Mouse (Mus musculus) layer of hippocampus, postnatal 36 days (tissue): Measurements from ENCODE around the gene Egln1. TPM values are rescaled to one million over a fixed set of nuclear protein-coding genes. Genes with fewer than 3 reads are reported as not detected.

Experiments used
- DNase-seq, 2 experiments: peaks; one replicate each; pipeline ENCODE4 v3.0.0; 2022
- total RNA-seq, 2 experiments: library from RNA; stranded (reverse); gene quantifications; 2 replicates each; pipeline ENCODE4 v1.2.3; 2021

Gene Egln1
- total RNA-seq, 2 experiments from 2014 or later: 62.5 to 63.4 TPM

GRCm38 (mm10) chr8:124898251-124898905 is 50.7 kb downstream of the Egln1 start:
- no peak for DNase-seq

DNA sequence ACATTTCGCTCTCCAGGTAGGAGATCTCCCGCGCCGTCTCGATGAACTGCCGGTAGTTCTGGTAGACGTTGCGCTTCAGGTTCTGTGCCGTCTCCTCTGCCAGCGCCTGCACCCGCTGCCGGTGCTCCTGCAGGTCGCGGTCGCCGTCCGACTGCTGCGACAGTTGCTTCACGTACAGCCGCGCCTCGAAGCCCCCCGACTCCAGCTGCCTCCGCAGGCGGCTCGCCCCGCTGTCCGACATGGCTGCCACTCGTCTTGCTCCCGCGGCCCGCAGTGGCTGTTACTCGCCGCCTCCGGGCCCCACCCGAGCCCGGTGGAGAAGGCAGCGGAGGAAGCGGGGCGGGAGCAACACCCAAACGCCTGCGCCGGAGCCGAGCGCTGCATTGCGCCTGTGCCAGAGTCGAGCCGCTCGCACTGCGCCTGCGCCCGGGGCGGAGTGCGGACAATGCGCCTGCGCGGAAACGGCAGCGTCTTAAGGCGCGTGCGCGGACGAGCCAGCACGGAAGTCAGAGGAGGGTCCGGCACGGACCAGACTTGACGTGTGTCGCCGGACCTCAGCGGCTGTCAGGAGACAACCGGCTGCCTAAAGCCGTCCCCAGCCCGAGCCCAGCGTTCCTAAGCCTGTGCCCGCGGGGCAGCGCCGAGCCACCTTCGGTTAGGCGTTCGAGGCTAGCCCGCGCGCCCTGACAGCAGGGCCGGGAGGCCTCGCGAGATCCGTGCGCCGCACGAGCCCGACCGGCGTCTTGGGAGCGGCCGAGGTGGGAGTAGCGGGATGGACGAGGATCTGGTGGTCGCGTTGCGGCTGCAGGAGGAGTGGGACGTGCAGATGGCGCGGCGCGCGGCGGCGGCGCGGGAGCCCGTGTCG is 51.5 kb downstream of the Egln1 start, which contains the start of the genes Exoc8 and Sprtn:
Gene Exoc8 (minus strand): TSS at position 320 of the 865 bp plus-strand sequence.
Gene Sprtn (plus strand): TSS at position 501 of the 865 bp plus-strand sequence.
- peak; percentile 98 to 99 for DNase-seq

DNA sequence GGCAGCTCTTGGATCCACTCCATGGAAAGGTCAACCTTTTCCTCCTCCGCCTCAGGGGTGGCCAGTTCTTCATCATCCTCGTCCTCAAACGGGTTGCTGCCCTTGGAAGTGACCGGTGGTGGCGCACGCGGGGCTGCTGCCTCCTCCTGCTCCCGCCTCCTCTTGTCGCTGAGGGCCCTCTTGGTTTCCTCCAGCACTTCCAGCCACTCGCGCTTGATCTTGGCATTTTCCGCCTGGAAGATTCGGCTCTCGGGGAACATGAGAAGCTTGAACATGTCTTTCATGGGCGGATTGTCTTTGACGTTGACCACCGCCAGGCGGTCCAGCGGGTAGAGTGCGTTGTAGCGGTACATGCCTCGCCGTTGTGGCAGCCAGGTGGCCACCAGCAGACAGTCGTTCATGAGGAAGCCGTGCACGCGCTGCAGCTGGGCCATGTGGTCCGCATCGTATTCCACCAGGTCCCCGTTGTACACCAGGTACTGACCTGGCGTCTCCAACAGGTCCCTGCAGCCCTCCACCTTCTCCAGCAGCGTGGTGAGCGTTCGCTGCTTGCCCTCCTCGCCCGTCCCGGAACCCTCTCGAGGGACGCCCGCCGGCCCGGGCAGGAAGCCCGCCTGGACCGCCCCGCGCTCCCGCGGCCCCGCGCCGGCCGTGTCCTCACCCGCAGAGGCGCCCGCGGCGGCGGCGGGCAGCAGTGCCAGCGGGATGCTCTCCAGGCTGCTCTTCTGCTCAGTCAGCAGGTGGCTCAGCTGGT is 52.3 kb downstream of the Egln1 start:
- DNase-seq: peak; percentile 60 to 66

DNA sequence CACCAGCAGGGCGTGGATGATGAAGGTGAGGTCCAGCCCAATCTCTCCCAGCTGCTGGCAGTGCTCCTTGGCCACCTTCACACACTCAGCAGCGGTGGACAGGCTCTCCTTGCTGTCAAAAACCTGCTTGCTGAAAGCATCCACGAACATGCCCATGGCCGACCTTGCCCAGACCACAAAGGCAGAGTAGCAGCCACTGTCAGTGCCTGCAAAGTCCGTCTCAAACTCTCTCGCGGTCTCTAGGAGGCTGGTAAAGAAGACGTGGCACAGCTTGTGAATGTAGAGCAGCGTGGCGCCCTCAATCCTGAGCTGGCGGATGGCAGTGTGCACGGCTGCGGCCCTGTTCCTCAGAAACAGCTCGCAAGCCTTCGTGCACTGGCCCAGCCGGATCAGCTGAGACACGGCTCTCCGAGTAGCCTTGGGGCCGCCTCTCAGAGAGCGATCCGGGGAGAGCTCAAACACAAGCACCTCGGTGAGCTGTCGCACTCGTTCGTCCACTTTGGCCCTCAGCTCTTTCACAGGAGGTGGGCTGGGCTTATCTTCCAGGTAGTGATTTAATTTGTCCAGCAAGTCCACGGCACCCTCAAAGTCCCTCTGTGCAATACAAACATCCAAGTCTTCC is 53.0 kb downstream of the Egln1 start:
- no peak for DNase-seq

DNA sequence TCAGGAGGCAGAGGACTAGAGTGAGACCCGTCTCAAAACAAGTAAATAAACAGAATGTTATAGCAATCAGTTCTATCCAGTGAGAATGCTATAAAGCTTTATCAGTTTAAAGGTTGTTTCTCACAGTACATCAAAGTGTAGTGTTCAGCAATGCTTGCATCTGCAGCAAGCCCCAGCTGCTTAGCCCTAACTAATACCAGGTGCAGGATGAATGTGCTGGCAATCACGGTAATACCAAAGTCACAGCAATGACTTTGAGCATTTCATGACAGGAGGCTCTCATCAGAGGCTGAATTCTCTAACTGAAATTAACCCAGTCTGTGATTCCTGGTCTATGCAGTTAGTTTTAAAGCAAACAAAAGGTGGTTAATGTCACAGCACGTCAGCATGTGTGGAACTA is 56.5 kb downstream of the Egln1 start:
- no peak for DNase-seq

GRCm38 (mm10) chr8:124888385-124888784 is 60.7 kb downstream of the Egln1 start:
- DNase-seq: no peak

DNA sequence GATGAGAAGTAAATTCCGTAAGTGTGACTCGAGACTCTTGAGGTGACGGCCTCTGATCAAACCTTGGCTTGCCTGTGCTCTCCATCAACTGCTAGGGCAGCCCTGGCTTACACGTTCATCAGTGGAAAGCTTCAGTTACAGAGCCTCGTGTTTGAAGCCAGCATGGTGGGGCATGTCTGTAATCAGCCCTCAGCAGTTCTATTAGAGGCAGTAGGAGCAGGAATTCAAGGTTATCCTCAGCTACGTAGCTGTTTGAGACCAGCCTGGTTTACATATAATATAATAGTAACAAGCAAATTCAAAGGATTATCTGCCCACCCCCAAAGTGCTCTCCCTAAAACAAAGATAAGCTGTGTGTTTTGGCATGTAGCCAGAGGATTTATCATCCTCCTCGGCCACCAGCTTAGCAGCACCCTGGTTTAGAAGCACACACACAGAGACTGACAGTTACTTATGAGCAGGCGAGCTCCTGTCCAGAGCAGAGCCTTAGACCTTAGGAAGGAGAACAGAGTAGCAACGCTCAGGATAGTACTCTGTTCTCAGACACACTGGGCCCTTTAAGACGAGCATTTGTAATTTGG is 70.1 kb downstream of the Egln1 start:
- no peak for DNase-seq

DNA sequence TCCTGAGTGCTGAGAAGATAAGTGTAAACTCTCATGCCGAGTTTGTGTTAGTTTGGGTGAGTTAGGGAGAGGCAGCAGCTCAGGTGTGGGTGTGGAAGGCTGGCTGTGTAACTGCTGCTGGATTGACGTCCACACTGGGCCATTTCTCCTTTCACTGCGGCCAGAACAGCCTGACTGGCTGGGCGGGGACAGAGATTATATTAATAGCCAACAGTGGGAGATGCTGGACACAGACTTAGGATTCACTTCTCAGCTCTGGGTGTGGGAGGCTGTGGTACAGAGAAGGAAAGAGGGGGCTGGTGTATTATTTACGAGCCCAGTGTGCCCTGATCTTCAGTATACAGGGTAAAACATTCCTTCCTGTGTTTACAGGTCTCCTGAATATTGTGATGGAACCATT is 71.0 kb downstream of the Egln1 start:
- no peak for DNase-seq

DNA sequence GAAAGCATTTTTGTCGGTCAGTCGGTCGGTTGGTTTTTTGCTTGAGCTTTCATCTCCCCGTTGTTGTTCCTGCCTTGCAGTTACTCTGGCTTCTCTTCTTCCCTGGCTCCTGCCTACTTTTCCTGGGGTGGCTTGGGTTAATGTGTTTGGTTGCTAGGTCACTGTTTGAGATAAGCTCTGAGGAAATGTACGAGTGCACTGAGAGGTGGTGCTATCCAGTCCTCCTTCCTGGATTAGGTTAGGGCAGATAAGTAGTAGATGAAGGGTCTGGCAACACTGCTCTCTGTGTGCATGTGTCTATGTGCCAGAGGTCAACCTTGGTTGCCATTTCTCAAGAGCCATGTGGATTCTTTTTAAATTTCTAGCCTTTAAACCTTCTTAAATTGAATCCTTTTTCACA is 76.4 kb downstream of the Egln1 start:
- no peak for DNase-seq

- no peak for DNase-seq
Observed at GRCm38 (mm10) chr8:124872081-124872480, 77.0 kb downstream of the Egln1 start.

DNA sequence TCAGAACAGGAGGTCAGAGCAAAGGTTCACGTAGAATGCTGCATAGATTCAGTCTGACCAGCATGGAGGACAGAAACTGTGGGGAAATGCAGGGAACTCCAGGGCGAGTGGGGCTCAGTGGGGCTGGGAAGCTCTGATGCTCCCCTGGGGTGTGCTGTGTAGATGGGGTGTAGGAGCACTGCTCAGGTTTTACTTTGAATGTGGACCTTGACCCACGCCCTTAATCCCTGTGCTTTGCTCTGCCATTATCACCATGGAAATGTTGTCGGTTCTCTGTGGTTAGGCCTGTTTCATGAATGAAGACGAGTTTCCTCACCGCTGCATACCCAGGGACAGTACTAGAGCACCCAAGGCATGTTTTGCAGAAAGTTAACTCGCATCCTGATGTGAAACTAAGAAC is 77.7 kb downstream of the Egln1 start:
- DNase-seq: no peak

GRCm38 (mm10) chr8:124869708-124870107 is 79.4 kb downstream of the Egln1 start:
- DNase-seq: no peak

GRCm38 (mm10) chr8:124867126-124867525 is 82.0 kb downstream of the Egln1 start:
- no peak for DNase-seq

- DNase-seq: no peak
Observed at GRCm38 (mm10) chr8:124866669-124867068, 82.5 kb downstream of the Egln1 start.

GRCm38 (mm10) chr8:124863729-124864128 is 85.4 kb downstream of the Egln1 start:
- DNase-seq: no peak

- DNase-seq: no peak
Observed at GRCm38 (mm10) chr8:124863163-124863677, 85.9 kb downstream of the Egln1 start.

DNA sequence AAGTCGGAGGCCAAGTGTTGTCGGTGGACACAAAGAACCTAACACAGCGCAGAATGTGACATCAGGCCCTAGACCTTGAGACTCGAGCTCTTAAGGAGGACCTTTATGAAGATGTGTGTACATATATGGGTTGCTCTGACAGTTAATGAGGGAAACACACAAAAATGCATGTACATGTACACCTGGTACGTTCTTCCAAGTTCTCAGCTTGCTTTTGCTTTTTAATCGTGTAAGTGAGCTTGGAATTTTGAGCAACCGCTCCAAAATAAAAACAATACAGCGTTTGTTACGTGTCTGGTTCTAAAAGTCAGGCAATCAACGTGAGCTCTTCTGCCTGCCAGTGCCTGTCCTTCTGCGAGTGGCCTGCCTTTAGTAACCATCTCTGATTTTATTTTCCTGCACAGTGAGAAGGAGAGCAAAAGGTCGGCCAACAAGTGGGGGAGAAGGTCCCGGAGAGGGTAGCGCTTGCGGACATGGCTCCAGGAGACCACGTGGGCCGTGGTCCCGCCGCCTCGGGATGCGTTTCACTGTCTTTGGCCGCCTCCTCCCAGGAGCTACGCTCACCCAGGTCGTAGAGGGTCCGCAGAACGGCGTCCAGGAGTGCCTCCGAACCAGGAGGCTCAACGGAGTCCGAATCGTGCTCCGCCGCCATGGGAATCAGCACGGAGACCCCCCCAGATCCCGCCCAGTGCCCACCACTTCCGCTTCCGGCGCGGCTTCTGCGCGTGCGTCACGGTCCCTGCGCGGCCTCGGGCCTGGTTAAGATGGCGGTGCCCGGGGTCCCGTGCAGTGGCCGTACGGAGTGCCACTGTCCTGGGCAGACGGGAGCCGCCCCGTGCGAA is 86.6 kb downstream of the Egln1 start, which contains the start of the genes Gnpat and 2810004N23Rik:
Gene Gnpat (plus strand): TSS at position 713 of the 842 bp plus-strand sequence.
Gene 2810004N23Rik (minus strand): TSS at position 800 of the 842 bp plus-strand sequence.
- DNase-seq: peak; percentile 93 to 96

GRCm38 (mm10) chr8:124860188-124860587 is 88.9 kb downstream of the Egln1 start:
- DNase-seq: no peak

GRCm38 (mm10) chr8:124859466-124859865 is 89.7 kb downstream of the Egln1 start:
- no peak for DNase-seq
